Mouse (Mus musculus) WW6 (cell line): ENCODE results near the gene Zfp763.
A peak's percentile ranks its signal among the peaks of the same experiment; 100 is the strongest.
"Not testable (repeated sequence)": the region's sequence is repeated elsewhere in the genome, so short reads cannot be mapped to it uniquely, and the experiment has no call there.

Source experiments
- DNase-seq: peaks from one replicate; pipeline ENCODE4 v3.0.0-alpha.2; 2013; ENCODE audit warnings: low read depth, low spot score

The Zfp763 gene

DNA sequence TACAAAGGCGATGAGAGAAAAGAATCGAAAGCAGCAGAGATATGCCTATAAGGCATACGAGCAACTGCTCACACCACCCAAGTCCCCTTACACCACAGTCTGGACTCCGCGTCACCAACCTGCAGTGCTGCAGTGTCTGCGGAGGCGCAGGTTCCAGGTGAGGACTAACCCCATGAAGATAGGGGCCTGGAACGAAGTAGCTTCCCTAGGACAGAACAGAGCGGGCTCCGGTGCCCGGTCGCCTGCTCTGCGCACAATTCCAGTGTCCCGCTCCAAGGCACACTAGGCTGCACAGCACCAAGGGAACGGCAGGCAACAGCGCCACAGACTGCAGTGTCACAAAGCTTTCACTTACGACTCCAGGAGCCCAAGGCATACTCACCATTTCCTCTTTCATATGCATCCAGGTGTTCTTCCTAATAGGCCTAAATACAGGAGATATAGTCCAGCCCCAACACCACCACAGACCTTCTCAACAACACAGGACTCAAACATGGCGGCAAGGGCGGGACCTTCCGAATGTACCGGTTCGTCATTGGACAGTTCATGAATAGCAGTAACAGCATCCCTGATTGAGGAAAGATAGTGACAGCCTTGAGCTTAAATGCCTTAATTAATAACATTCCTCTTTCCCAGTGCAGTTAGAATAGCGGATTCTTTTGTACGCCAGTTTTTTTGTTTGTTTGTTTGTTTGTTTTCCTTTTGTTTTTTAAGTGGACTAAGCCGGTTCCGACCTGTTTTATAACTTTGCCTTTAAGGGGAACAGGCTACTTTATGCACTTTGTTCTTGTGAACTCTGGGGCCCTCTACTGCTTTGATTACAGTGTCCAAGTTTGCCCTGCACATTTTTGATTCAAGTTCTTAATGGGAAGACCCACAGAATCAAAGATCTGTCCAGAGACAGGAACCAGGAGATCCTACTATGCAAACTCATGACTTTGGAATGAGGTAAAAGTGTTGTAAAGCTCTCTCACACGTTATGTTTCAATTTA lies at the start of gene Zfp763:
TSS of gene Zfp763 (minus strand) at position 503 of the 992 bp plus-strand sequence.
- peak; percentile 71 for DNase-seq

DNA sequence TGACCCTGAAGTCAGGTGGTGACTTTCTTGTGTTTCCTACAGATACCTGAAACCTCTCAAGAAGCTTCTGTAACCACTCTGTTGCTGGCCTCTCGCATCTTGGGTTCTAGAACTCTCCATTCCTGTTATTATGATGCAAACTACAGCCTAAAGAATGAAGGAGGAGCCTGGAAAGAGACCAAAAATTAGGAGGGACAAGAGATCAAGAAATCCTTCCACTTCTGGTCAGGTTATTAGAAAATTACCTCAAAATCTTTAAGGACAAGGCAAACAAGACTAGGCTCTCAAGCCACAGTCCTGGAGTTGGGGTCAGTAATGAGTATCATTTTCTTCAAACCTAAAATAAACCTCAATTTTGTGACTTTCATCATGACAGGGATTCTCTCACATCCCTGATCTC lies 34.8 kb upstream of the Zfp763 start, which contains the start of gene 4921501E09Rik:
TSS of gene 4921501E09Rik (minus strand) at position 101 of the 400 bp plus-strand sequence.
- no peak for DNase-seq

GRCm38 (mm10) chr17:33063001-33063400 lies 29.8 kb upstream of the Zfp763 start:
- DNase-seq: peak; percentile 26

DNA sequence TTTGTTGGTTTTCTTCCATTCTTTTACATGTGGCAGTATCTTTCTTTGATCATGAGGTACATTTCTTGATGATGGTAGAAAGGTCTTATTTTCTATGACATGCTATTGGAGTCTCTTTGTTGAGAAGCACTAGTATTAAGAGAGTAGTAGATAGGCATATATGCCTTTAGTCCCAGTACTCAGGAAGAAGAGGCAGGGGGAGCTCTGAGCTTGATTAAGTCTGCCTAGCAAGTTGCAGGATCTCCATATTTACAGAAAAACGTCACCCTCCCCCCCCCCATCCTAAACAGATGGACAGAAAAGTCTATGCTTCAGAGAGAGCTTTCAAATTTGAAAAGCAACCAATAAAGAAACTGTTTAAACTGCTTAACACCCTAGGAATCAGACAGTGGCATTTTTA lies 25.6 kb upstream of the Zfp763 start:
- DNase-seq: no peak

GRCm38 (mm10) chr17:33032376-33032775 lies 826 bp downstream of the Zfp763 start:
- no peak for DNase-seq

DNA sequence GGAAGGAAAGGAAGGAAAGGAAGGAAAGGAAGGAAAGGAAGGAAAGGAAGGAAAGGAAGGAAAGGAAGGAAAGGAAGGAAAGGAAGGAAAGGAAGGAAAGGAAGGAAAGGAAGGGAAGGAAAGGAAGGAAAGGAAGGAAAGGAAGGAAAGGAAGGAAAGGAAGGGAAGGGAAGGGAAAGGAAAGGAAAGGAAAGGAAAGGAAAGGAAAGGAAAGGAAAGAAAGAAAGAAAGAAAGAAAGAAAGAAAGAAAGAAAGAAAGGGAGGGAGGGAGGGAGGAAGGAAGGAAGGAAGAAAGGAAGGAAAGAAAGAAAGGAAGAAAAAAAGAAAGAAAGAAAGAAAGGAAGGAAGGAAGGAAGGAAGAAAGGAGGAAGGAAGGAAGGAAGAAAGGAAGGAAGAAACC lies 12.8 kb downstream of the Zfp763 start:
- DNase-seq: not testable (repeated sequence)

GRCm38 (mm10) chr17:33008337-33008736 lies 24.9 kb downstream of the Zfp763 start:
- DNase-seq: peak; percentile 22

DNA sequence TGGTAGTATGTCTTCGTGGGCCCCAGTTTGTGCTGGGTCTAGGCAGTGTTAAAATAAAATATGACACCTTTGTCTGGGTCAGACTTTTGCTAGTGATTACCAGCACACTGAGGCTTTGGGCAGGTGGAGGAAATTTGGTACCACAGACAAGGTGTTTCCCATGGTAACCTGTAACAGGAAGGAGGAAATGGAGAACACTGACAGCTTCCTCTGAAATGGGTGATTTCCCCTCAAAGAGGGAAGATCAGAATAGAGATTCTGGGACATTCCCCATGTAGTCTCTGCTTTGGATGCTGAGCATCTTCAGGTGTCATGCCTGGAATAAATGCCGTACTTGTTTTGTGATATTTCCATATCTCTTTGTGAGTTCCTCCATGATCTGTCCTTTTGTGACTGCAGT lies 34.7 kb downstream of the Zfp763 start:
- DNase-seq: no peak

DNA sequence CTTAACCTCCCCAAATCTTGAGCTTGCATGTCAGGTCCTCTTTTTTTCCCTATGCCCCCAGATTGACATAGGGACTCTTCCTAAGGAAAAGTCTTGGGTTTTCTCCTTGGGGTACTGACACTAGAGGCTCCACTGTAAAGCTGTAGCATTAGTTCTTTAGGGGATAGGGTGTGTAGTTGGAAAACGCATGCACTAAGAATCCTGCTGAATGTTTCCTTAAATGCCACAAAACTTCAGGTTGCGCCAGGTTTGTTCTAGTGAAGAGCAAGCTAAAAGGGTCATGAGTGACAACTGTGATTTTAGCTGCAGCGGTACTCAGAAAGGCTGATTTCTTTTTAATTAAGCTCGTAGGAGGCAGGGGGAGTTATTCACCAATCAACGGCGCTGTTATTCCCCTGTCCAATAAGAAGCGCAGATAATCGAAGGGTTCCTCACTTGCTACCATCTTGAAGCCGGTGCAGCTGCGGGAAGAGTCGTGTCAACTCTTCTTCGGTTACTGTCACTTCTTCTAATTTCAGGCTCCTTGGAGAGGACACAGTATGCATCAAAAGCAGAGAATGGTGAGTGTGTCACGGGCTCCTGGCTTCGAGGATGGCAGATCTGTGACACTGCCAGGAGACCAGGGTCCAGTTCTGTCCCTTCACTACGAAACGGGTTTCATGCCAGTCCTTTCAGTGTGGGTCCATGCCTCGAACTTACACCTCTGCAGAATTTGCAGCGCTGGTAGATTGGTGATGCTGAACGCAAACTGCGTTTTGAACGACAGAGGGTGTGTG lies 40.3 kb downstream of the Zfp763 start, which contains the start of gene Zfp952:
TSS of gene Zfp952 (plus strand) at position 431 of the 776 bp plus-strand sequence.
- peak; percentile 61 for DNase-seq

- peak; percentile 26 for DNase-seq
Measured at GRCm38 (mm10) chr17:32991965-32992698, 41.1 kb downstream of the Zfp763 start.

DNA sequence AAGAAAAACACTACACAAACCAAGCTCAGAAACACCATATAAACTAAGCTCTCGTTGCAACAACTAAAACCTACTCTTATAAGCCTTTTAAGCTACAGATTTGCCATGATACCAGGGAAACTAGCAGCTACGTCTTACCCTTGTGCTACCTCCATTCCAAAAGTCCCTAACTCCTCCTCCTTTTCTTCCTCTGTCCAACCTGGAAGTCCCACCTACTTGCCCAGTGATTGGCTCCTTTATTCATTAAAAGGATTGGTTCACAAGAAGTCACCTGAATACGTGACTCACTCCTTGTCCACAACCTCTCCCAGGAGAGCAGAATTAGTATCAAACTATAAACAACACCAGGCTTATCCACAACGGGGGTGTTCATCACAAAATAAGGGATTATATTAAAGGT lies 46.9 kb downstream of the Zfp763 start:
- DNase-seq: no peak

GRCm38 (mm10) chr17:32981361-32981760 lies 51.8 kb downstream of the Zfp763 start:
- DNase-seq: no peak
